Mouse (Mus musculus): ENCODE data around the gene Ppt2. TPM values are rescaled to one million over a fixed set of nuclear protein-coding genes. Genes with fewer than 3 reads are reported as not detected.

Gene Ppt2
- polyA plus RNA-seq, 1 experiment = 20.2 TPM

GRCm38 (mm10) chr17:34651507-34652221 lies 23.4 kb upstream of the Ppt2 start:
- H3K4me3 ChIP-seq (ENCODE audit: control insufficient read depth, low read depth, low read length) = no peak overlapping the region
- peaks cover 7% of the 10 kb centered on the region for H3K4me1 ChIP-seq (ENCODE audit: control insufficient read depth, insufficient read depth, low read length)
- H3K27ac ChIP-seq (ENCODE audit: control insufficient read depth, insufficient read depth, low read depth, low read length) = no peak overlapping the region
- TF ChIP-seq CTCF (IDR thresholded peaks at IDR 0.05; ENCODE audit: control insufficient read depth, insufficient read depth, insufficient replicate concordance, low read depth, low read length) (peak; percentile 23; the same call in 1 of the 2 replicates), POLR2A (IDR thresholded peaks at IDR 0.05; ENCODE audit: control insufficient read depth, low read depth, low read length) (no peak)
- no peaks in the 10 kb centered on the region for H3K27me3 ChIP-seq (ENCODE audit: control insufficient read depth, insufficient read depth, low read length)
- H3K36me3 ChIP-seq (ENCODE audit: control insufficient read depth, insufficient read depth, low read length) = peaks cover 16% of the 10 kb centered on the region

- Histone ChIP-seq H3K27ac (ENCODE audit: control insufficient read depth, insufficient read depth, low read depth, low read length) (no peak overlapping the region), H3K4me3 (ENCODE audit: control insufficient read depth, low read depth, low read length) (no peak overlapping the region), H3K27me3 (ENCODE audit: control insufficient read depth, insufficient read depth, low read length) (no peaks in the 10 kb centered on the region), H3K36me3 (ENCODE audit: control insufficient read depth, insufficient read depth, low read length) (peaks cover 16% of the 10 kb centered on the region), H3K4me1 (ENCODE audit: control insufficient read depth, insufficient read depth, low read length) (peaks cover 14% of the 10 kb centered on the region)
- no peak for TF ChIP-seq CTCF (IDR thresholded peaks at IDR 0.05; ENCODE audit: control insufficient read depth, insufficient read depth, insufficient replicate concordance, low read depth, low read length)
- TF ChIP-seq POLR2A (IDR thresholded peaks at IDR 0.05; ENCODE audit: control insufficient read depth, low read depth, low read length) = no peak
Observed at GRCm38 (mm10) chr17:34650781-34651180, 22.5 kb upstream of the Ppt2 start.

GRCm38 (mm10) chr17:34649106-34649864 lies 21.0 kb upstream of the Ppt2 start:
- peaks cover 17% of the 10 kb centered on the region for H3K4me1 ChIP-seq (ENCODE audit: control insufficient read depth, insufficient read depth, low read length)
- H3K27me3 ChIP-seq (ENCODE audit: control insufficient read depth, insufficient read depth, low read length) = no peaks in the 10 kb centered on the region
- H3K27ac ChIP-seq (ENCODE audit: control insufficient read depth, insufficient read depth, low read depth, low read length) = no peak overlapping the region
- TF ChIP-seq CTCF (IDR thresholded peaks at IDR 0.05; ENCODE audit: control insufficient read depth, insufficient read depth, insufficient replicate concordance, low read depth, low read length) (no peak), POLR2A (IDR thresholded peaks at IDR 0.05; ENCODE audit: control insufficient read depth, low read depth, low read length) (no peak)
- no peak overlapping the region for H3K4me3 ChIP-seq (ENCODE audit: control insufficient read depth, low read depth, low read length)
- H3K36me3 ChIP-seq (ENCODE audit: control insufficient read depth, insufficient read depth, low read length) = peaks cover 16% of the 10 kb centered on the region

- TF ChIP-seq POLR2A (IDR thresholded peaks at IDR 0.05; ENCODE audit: control insufficient read depth, low read depth, low read length) (no peak), CTCF (IDR thresholded peaks at IDR 0.05; ENCODE audit: control insufficient read depth, insufficient read depth, insufficient replicate concordance, low read depth, low read length) (no peak)
- Histone ChIP-seq H3K4me1 (ENCODE audit: control insufficient read depth, insufficient read depth, low read length) (peaks cover 21% of the 10 kb centered on the region), H3K36me3 (ENCODE audit: control insufficient read depth, insufficient read depth, low read length) (peaks cover 13% of the 10 kb centered on the region), H3K27ac (ENCODE audit: control insufficient read depth, insufficient read depth, low read depth, low read length) (no peak overlapping the region), H3K27me3 (ENCODE audit: control insufficient read depth, insufficient read depth, low read length) (no peaks in the 10 kb centered on the region), H3K4me3 (ENCODE audit: control insufficient read depth, low read depth, low read length) (no peak overlapping the region; the same call in 1 of the 2 replicates)
Observed at GRCm38 (mm10) chr17:34648141-34648890, 20.0 kb upstream of the Ppt2 start.

- Histone ChIP-seq H3K27ac (ENCODE audit: control insufficient read depth, insufficient read depth, low read depth, low read length) (peak within 1 kb of the TSS; percentile 79), H3K36me3 (ENCODE audit: control insufficient read depth, insufficient read depth, low read length) (peaks cover 7% of the 10 kb centered on the region), H3K27me3 (ENCODE audit: control insufficient read depth, insufficient read depth, low read length) (no peaks in the 10 kb centered on the region), H3K4me1 (ENCODE audit: control insufficient read depth, insufficient read depth, low read length) (peaks cover 21% of the 10 kb centered on the region), H3K4me3 (ENCODE audit: control insufficient read depth, low read depth, low read length) (peak within 1 kb of the TSS; percentile 95)
- TF ChIP-seq POLR2A (IDR thresholded peaks at IDR 0.05; ENCODE audit: control insufficient read depth, low read depth, low read length) (peak; percentile 25; the same call in 1 of the 2 replicates), CTCF (IDR thresholded peaks at IDR 0.05; ENCODE audit: control insufficient read depth, insufficient read depth, insufficient replicate concordance, low read depth, low read length) (no peak)
Observed at GRCm38 (mm10) chr17:34646906-34647787, 18.8 kb upstream of the Ppt2 start, which contains the start of gene Atf6b. TSS of gene Atf6b (plus strand) at chr17:34647146.

GRCm38 (mm10) chr17:34645831-34646511 lies 17.7 kb upstream of the Ppt2 start:
- H3K27me3 ChIP-seq (ENCODE audit: control insufficient read depth, insufficient read depth, low read length) = no peaks in the 10 kb centered on the region
- no peak overlapping the region for H3K27ac ChIP-seq (ENCODE audit: control insufficient read depth, insufficient read depth, low read depth, low read length)
- H3K4me1 ChIP-seq (ENCODE audit: control insufficient read depth, insufficient read depth, low read length) = peaks cover 21% of the 10 kb centered on the region
- TF ChIP-seq POLR2A (IDR thresholded peaks at IDR 0.05; ENCODE audit: control insufficient read depth, low read depth, low read length) (no peak), CTCF (IDR thresholded peaks at IDR 0.05; ENCODE audit: control insufficient read depth, insufficient read depth, insufficient replicate concordance, low read depth, low read length) (no peak)
- H3K4me3 ChIP-seq (ENCODE audit: control insufficient read depth, low read depth, low read length) = peak overlapping the region; percentile 95
- peaks cover 3% of the 10 kb centered on the region for H3K36me3 ChIP-seq (ENCODE audit: control insufficient read depth, insufficient read depth, low read length)

All from testis, adult 2 months (tissue).